Mouse (Mus musculus) CH12.LX (cell line): ENCODE results near the gene Pnpo.

Experiments
- CTCF ChIP-seq, 2 experiments: IDR thresholded peaks in 1 of 2; conservative IDR thresholded peaks in 1 of 2; 2 replicates each; pipeline ENCODE4 v1.5.1; 2011 to 2012; ENCODE audit warnings: low read depth in 2 of 2, low read length in 2 of 2, improper control_type of control experiment in 1 of 2, inconsistent platforms in 1 of 2, mild to moderate bottlenecking in 1 of 2, moderate library complexity in 1 of 2
- GABPA ChIP-seq: IDR thresholded peaks from 2 replicates; pipeline ENCODE4 v1.6.1; 2012; ENCODE audit warnings: low read depth, low read length, improper control_type of control experiment, inconsistent platforms; ENCODE audit not compliant: insufficient replicate concordance
- NRF1 ChIP-seq: IDR thresholded peaks from 2 replicates; pipeline ENCODE4 v1.6.1; 2014; ENCODE audit warnings: low read depth, mild to moderate bottlenecking, inconsistent platforms, low read length, improper control_type of control experiment, moderate library complexity
- POLR2A ChIP-seq: IDR thresholded peaks from 2 replicates; pipeline ENCODE4 v1.6.1; 2011; ENCODE audit warnings: low read depth, mild to moderate bottlenecking, improper control_type of control experiment, low read length
- SMC3 ChIP-seq: IDR thresholded peaks from 2 replicates; pipeline ENCODE4 v1.6.1; 2011; ENCODE audit warnings: low read depth, low read length, improper control_type of control experiment

GRCm38 (mm10) chr11:96957061-96957805 lies 13.4 kb upstream of the Pnpo start:
- TF ChIP-seq CTCF (conservative IDR thresholded peaks at IDR 0.05 in 1 of 2, IDR thresholded peaks at IDR 0.05 in 1 of 2; ENCODE audit: low read depth in 2 of 2, low read length in 2 of 2) = no peak
- TF ChIP-seq SMC3 = no peak
- no peak for TF ChIP-seq NRF1
- no peak for TF ChIP-seq GABPA
- TF ChIP-seq POLR2A = no peak
